Mouse (Mus musculus) E14TG2a.4 (cell line): Measurements from ENCODE around the gene D16Ertd472e.

Experiments used
- H3K27me3 ChIP-seq: 2 replicates; pipeline ENCODE4 v1.6.1; 2014; ENCODE audit warnings: low read length, control low read depth; ENCODE audit not compliant: insufficient read depth
- H3K36me3 ChIP-seq: 2 replicates; pipeline ENCODE4 v1.6.1; 2014; ENCODE audit warnings: low read length, control low read depth; ENCODE audit not compliant: insufficient read depth
- H3K4me1 ChIP-seq: replicated peaks from 2 replicates; pipeline ENCODE4 v1.6.1; 2014; ENCODE audit warnings: low read depth, low read length, control low read depth
- H3K4me3 ChIP-seq: replicated peaks from 2 replicates; pipeline ENCODE4 v1.5.1; 2014; ENCODE audit warnings: mild to moderate bottlenecking, low read length
- H3K9me3 ChIP-seq: 2 replicates; pipeline ENCODE4 v1.6.1; 2014; ENCODE audit warnings: low read length, control low read depth
- CTCF ChIP-seq: conservative IDR thresholded peaks from 2 replicates; pipeline ENCODE4 v1.5.1; 2014; ENCODE audit warnings: low read length
- NANOG ChIP-seq: IDR thresholded peaks from 2 replicates; pipeline ENCODE4 v1.6.1; 2014; ENCODE audit warnings: borderline replicate concordance, low read length, mixed read lengths
- POU5F1 ChIP-seq: IDR thresholded peaks from 2 replicates; pipeline ENCODE4 v1.6.1; 2014; ENCODE audit warnings: low read length, borderline replicate concordance

The D16Ertd472e gene

GRCm38 (mm10) chr16:78576478-78577084, at the start of gene D16Ertd472e:
Gene D16Ertd472e, minus strand, starts transcription at chr16:78576708.
- Histone ChIP-seq H3K36me3 (peaks cover 21% of the 10 kb centered on the region), H3K9me3 (peaks cover 10% of the 10 kb centered on the region; the same call in 1 of the 2 replicates), H3K27me3 (0 out of 2 replicates have a peak, but pooled peaks cover 2% of the 10 kb centered on the region), H3K4me3 (peak within 1 kb of the TSS; percentile 89), H3K4me1 (peaks cover 27% of the 10 kb centered on the region)
- TF ChIP-seq POU5F1 (no peak), NANOG (no peak)

- Histone ChIP-seq H3K9me3 (no peaks in the 10 kb centered on the region), H3K4me3 (no peak overlapping the region), H3K4me1 (no peaks in the 10 kb centered on the region), H3K36me3 (no peaks in the 10 kb centered on the region), H3K27me3 (no peaks in the 10 kb centered on the region)
- TF ChIP-seq NANOG (no peak), CTCF (no peak), POU5F1 (no peak)
Measured at GRCm38 (mm10) chr16:78622755-78623154, 46.2 kb upstream of the D16Ertd472e start.

- Histone ChIP-seq H3K4me3 (no peak overlapping the region), H3K27me3 (no peaks in the 10 kb centered on the region), H3K36me3 (no peaks in the 10 kb centered on the region), H3K4me1 (no peaks in the 10 kb centered on the region; the same call in 1 of the 2 replicates), H3K9me3 (no peaks in the 10 kb centered on the region)
- TF ChIP-seq POU5F1 (no peak), CTCF (no peak), NANOG (no peak)
Measured at GRCm38 (mm10) chr16:78619386-78619785, 42.9 kb upstream of the D16Ertd472e start.

DNA sequence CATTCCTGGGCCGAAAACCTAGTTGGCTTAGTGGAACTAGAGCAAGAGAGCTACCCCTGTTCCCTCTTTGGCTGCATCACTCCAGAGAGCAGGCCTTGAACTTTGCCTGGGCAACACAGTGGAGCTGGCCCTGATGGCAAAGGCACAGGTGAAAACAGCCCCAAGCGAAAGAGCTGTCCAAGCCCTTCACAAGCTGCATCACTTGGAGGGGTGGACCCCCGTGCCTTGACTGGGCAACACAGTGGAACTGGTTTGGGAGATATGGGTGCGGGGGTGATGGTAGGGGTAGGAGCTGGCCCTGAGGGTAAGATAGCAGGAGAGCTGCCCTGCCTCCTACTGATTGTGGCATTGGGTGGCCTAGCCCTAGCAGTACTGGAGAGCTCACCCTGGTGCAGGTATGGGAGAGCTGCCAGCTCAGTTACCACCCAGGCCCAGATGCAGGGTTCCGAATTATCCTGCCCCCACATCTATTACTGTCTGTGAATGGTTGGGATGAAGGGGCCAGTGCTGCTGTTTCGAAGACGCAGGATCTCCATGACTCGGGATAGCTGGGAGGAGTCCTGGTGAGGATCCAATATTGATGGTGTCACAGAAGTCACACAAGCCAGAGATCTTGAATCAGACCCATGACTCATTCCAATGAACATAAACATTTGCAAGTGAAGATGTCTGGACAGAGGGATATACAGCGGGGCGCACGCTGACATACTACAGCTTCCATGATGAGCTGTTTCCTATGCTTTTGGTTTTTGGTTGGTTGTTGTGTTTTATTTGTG, 41.4 kb upstream of the D16Ertd472e start:
- Histone ChIP-seq H3K4me1 (no peaks in the 10 kb centered on the region; the same call in 1 of the 2 replicates), H3K36me3 (no peaks in the 10 kb centered on the region), H3K4me3 (no peak overlapping the region), H3K27me3 (no peaks in the 10 kb centered on the region), H3K9me3 (no peaks in the 10 kb centered on the region)
- TF ChIP-seq CTCF (no peak), POU5F1 (no peak), NANOG (no peak)

DNA sequence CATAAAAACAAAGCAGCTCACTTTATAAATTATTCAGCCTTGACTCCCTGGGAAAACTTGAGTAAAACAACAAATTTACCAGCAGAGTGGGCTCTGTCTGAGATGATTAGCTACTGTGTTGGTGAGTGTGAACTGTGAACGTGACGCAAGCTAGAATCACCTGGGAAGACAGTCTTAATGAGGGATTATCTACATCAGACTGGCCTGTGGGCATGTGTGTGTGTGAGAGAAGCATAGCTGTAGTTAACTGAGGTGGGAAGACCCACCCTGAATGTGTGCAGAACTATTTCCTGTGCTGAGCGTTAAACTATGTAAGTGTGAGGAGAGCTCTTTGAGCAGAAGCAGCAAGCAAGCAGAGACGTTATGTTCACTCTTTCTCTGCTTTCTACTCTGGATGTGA, 29.7 kb upstream of the D16Ertd472e start:
- TF ChIP-seq CTCF (no peak), POU5F1 (no peak), NANOG (no peak)
- no peaks in the 10 kb centered on the region for H3K27me3 ChIP-seq
- H3K9me3 ChIP-seq = peaks cover 34% of the 10 kb centered on the region
- H3K4me3 ChIP-seq = no peak overlapping the region
- H3K36me3 ChIP-seq = no peaks in the 10 kb centered on the region
- H3K4me1 ChIP-seq = no peaks in the 10 kb centered on the region

- Histone ChIP-seq H3K36me3 (no peaks in the 10 kb centered on the region), H3K4me1 (no peaks in the 10 kb centered on the region), H3K9me3 (peaks cover 76% of the 10 kb centered on the region), H3K27me3 (no peaks in the 10 kb centered on the region), H3K4me3 (no peak overlapping the region)
- TF ChIP-seq NANOG (no peak), CTCF (no peak), POU5F1 (no peak)
Measured at GRCm38 (mm10) chr16:78598919-78599318, 22.4 kb upstream of the D16Ertd472e start.

DNA sequence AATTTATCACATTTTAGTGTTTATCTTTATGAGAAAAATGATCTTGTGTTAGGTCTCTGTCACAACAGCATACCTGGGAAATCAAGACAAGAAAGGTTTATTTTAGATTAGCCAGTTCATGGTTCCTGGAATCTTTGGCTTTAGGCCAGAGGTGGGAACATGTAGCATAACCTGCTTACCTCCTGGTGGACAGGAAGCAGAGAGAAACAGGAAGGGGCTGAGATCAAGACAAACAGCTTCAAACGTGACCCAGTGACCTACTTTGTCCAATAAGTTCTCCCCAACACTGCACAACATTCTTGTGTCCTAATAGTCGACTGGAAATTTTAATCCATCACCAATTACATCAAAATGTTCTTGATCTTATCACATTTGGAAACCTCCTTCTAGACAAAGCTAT, 19.9 kb upstream of the D16Ertd472e start:
- no peaks in the 10 kb centered on the region for H3K36me3 ChIP-seq
- peaks cover 68% of the 10 kb centered on the region for H3K9me3 ChIP-seq
- H3K4me3 ChIP-seq = no peak overlapping the region
- H3K27me3 ChIP-seq = no peaks in the 10 kb centered on the region
- TF ChIP-seq NANOG (no peak), CTCF (no peak), POU5F1 (no peak)
- no peaks in the 10 kb centered on the region for H3K4me1 ChIP-seq

GRCm38 (mm10) chr16:78595821-78596220, 19.3 kb upstream of the D16Ertd472e start:
- Histone ChIP-seq H3K36me3 (no peaks in the 10 kb centered on the region), H3K27me3 (no peaks in the 10 kb centered on the region), H3K4me1 (no peaks in the 10 kb centered on the region), H3K4me3 (no peak overlapping the region), H3K9me3 (peaks cover 72% of the 10 kb centered on the region)
- TF ChIP-seq NANOG (no peak), POU5F1 (no peak)

DNA sequence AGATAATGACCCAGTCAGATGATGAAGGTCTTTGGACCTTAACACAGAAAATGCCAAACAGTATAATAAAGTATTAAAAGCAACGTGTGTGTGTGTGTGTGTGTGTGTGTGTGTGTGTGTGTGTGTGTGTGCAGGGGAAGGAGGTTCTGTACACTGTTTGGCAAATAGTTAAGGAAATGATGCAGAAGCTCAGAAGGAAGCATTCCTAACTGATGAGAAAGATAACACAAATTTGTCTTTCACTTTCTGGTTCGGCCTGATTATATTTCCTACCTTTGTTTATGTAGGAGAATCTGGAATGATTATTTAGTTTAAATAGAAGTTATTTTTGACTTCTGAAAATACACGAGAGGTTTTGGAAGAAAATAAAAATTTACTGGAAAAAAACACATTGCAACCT, 17.6 kb upstream of the D16Ertd472e start:
- Histone ChIP-seq H3K36me3 (no peaks in the 10 kb centered on the region), H3K4me3 (no peak overlapping the region), H3K4me1 (0 out of 2 replicates have a peak, but pooled peaks cover 4% of the 10 kb centered on the region), H3K27me3 (no peaks in the 10 kb centered on the region), H3K9me3 (peaks cover 71% of the 10 kb centered on the region)
- TF ChIP-seq NANOG = no peak
